Mouse (Mus musculus): Measurements from ENCODE around the gene Igsf3. TPM values are rescaled to one million over a fixed set of nuclear protein-coding genes. Genes with fewer than 3 reads are reported as not detected.

The Igsf3 gene
- polyA plus RNA-seq, 1 experiment from 2014 or later, result 22.7 TPM

- Histone ChIP-seq H3K9ac (ENCODE audit: low read length) (no peak overlapping the region), H3K4me2 (ENCODE audit: low read depth) (no peak overlapping the region), H3K9me3 (ENCODE audit: control insufficient read depth, low read length) (no peaks in the 10 kb centered on the region; the same call in 1 of the 2 replicates), H3K36me3 (ENCODE audit: control insufficient read depth, insufficient read depth, low read length) (no peaks in the 10 kb centered on the region), H3K4me1 (ENCODE audit: control insufficient read depth, insufficient read depth, low read length) (0 out of 2 replicates have a peak, but pooled peaks cover 3% of the 10 kb centered on the region), H3K4me3 (ENCODE audit: low read depth, low read length) (no peak overlapping the region), H3K27ac (ENCODE audit: low read depth, low read length) (no peak overlapping the region), H3K27me3 (ENCODE audit: control insufficient read depth, insufficient read depth, low read length) (no peaks in the 10 kb centered on the region)
- WGBS, result 64% methylated on average over 6 of the region's 6 CpGs
- DNase-seq (ENCODE audit: low spot score), result no peak
- ATAC-seq (ENCODE audit: insufficient read depth, low FRiP score, low TSS enrichment), result no peak; the same call in 1 of the 2 replicates
These were observed 11.7 kb upstream of the Igsf3 start for GRCm38 (mm10) chr3:101365081-101365612.

- Histone ChIP-seq H3K9ac (ENCODE audit: low read length) (no peak overlapping the region), H3K4me1 (ENCODE audit: control insufficient read depth, insufficient read depth, low read length) (0 out of 2 replicates have a peak, but pooled peaks cover 3% of the 10 kb centered on the region), H3K27ac (ENCODE audit: low read depth, low read length) (no peak overlapping the region), H3K4me2 (ENCODE audit: low read depth) (no peak overlapping the region), H3K27me3 (ENCODE audit: control insufficient read depth, insufficient read depth, low read length) (no peaks in the 10 kb centered on the region), H3K9me3 (ENCODE audit: control insufficient read depth, low read length) (no peaks in the 10 kb centered on the region), H3K36me3 (ENCODE audit: control insufficient read depth, insufficient read depth, low read length) (no peaks in the 10 kb centered on the region), H3K4me3 (ENCODE audit: low read depth, low read length) (no peak overlapping the region)
- no peak for DNase-seq (ENCODE audit: low spot score)
- 51% methylated on average over 9 of the region's 9 CpGs for WGBS
- ATAC-seq (ENCODE audit: insufficient read depth, low FRiP score, low TSS enrichment), result no peak
These were observed 11.0 kb upstream of the Igsf3 start for GRCm38 (mm10) chr3:101365911-101366310.

GRCm38 (mm10) chr3:101367372-101367771, 9.5 kb upstream of the Igsf3 start:
- 85% methylated on average over 11 of the region's 11 CpGs for WGBS
- H3K9me3 ChIP-seq (ENCODE audit: control insufficient read depth, low read length), result no peaks in the 10 kb centered on the region
- H3K4me2 ChIP-seq (ENCODE audit: low read depth), result no peak overlapping the region
- no peaks in the 10 kb centered on the region for H3K36me3 ChIP-seq (ENCODE audit: control insufficient read depth, insufficient read depth, low read length)
- H3K9ac ChIP-seq (ENCODE audit: low read length), result no peak overlapping the region
- ATAC-seq (ENCODE audit: insufficient read depth, low FRiP score, low TSS enrichment) (no peak), DNase-seq (ENCODE audit: low spot score) (no peak)
- no peak overlapping the region for H3K27ac ChIP-seq (ENCODE audit: low read depth, low read length)
- 0 out of 2 replicates have a peak, but pooled peaks cover 3% of the 10 kb centered on the region for H3K4me1 ChIP-seq (ENCODE audit: control insufficient read depth, insufficient read depth, low read length)
- no peak overlapping the region for H3K4me3 ChIP-seq (ENCODE audit: low read depth, low read length)
- no peaks in the 10 kb centered on the region for H3K27me3 ChIP-seq (ENCODE audit: control insufficient read depth, insufficient read depth, low read length)

- no peak for ATAC-seq (ENCODE audit: insufficient read depth, low FRiP score, low TSS enrichment)
- no peak overlapping the region for H3K4me3 ChIP-seq (ENCODE audit: low read depth, low read length)
- H3K9me3 ChIP-seq (ENCODE audit: control insufficient read depth, low read length), result no peaks in the 10 kb centered on the region
- no peaks in the 10 kb centered on the region for H3K27me3 ChIP-seq (ENCODE audit: control insufficient read depth, insufficient read depth, low read length)
- H3K36me3 ChIP-seq (ENCODE audit: control insufficient read depth, insufficient read depth, low read length), result no peaks in the 10 kb centered on the region
- H3K4me2 ChIP-seq (ENCODE audit: low read depth), result no peak overlapping the region
- H3K9ac ChIP-seq (ENCODE audit: low read length), result no peak overlapping the region
- 68% methylated on average over 10 of the region's 10 CpGs for WGBS
- DNase-seq (ENCODE audit: low spot score), result no peak
- 0 out of 2 replicates have a peak, but pooled peaks cover 3% of the 10 kb centered on the region for H3K4me1 ChIP-seq (ENCODE audit: control insufficient read depth, insufficient read depth, low read length)
- no peak overlapping the region for H3K27ac ChIP-seq (ENCODE audit: low read depth, low read length)
These were observed 7.5 kb upstream of the Igsf3 start for GRCm38 (mm10) chr3:101369301-101369881.

GRCm38 (mm10) chr3:101372345-101372980, 4.4 kb upstream of the Igsf3 start:
- Histone ChIP-seq H3K9me3 (ENCODE audit: control insufficient read depth, low read length) (no peaks in the 10 kb centered on the region), H3K27ac (ENCODE audit: low read depth, low read length) (no peak overlapping the region), H3K4me1 (ENCODE audit: control insufficient read depth, insufficient read depth, low read length) (0 out of 2 replicates have a peak, but pooled peaks cover 3% of the 10 kb centered on the region), H3K9ac (ENCODE audit: low read length) (no peak overlapping the region), H3K4me2 (ENCODE audit: low read depth) (no peak overlapping the region), H3K27me3 (ENCODE audit: control insufficient read depth, insufficient read depth, low read length) (no peaks in the 10 kb centered on the region), H3K36me3 (ENCODE audit: control insufficient read depth, insufficient read depth, low read length) (no peaks in the 10 kb centered on the region), H3K4me3 (ENCODE audit: low read depth, low read length) (no peak overlapping the region)
- WGBS, result 41% methylated on average over 13 of the region's 13 CpGs
- no peak for ATAC-seq (ENCODE audit: insufficient read depth, low FRiP score, low TSS enrichment)
- peak; percentile 55 for DNase-seq (ENCODE audit: low spot score)

GRCm38 (mm10) chr3:101377256-101378024, 557 bp downstream of the Igsf3 start:
- Histone ChIP-seq H3K4me3 (ENCODE audit: low read depth, low read length) (peak overlapping the region; percentile 89), H3K4me2 (ENCODE audit: low read depth) (peak overlapping the region; percentile 95), H3K36me3 (ENCODE audit: control insufficient read depth, insufficient read depth, low read length) (no peaks in the 10 kb centered on the region), H3K27me3 (ENCODE audit: control insufficient read depth, insufficient read depth, low read length) (0 out of 2 replicates have a peak, but pooled peaks cover 2% of the 10 kb centered on the region), H3K9me3 (ENCODE audit: control insufficient read depth, low read length) (no peaks in the 10 kb centered on the region), H3K9ac (ENCODE audit: low read length) (peak overlapping the region; percentile 92), H3K27ac (ENCODE audit: low read depth, low read length) (peak overlapping the region; percentile 53), H3K4me1 (ENCODE audit: control insufficient read depth, insufficient read depth, low read length) (peaks cover 35% of the 10 kb centered on the region)
- DNase-seq (ENCODE audit: low spot score) (peak; percentile 30), ATAC-seq (ENCODE audit: insufficient read depth, low FRiP score, low TSS enrichment) (peak; percentile 15; the same call in 1 of the 2 replicates)
- under 1% methylated on average over 61 of the region's 62 CpGs for WGBS

GRCm38 (mm10) chr3:101378102-101378501, 1.2 kb downstream of the Igsf3 start:
- Histone ChIP-seq H3K4me3 (ENCODE audit: low read depth, low read length) (peak overlapping the region; percentile 89), H3K27ac (ENCODE audit: low read depth, low read length) (no peak overlapping the region), H3K4me2 (ENCODE audit: low read depth) (peak overlapping the region; percentile 95), H3K27me3 (ENCODE audit: control insufficient read depth, insufficient read depth, low read length) (0 out of 2 replicates have a peak, but pooled peaks cover 2% of the 10 kb centered on the region), H3K9ac (ENCODE audit: low read length) (peak overlapping the region; percentile 92), H3K4me1 (ENCODE audit: control insufficient read depth, insufficient read depth, low read length) (peaks cover 37% of the 10 kb centered on the region), H3K9me3 (ENCODE audit: control insufficient read depth, low read length) (no peaks in the 10 kb centered on the region), H3K36me3 (ENCODE audit: control insufficient read depth, insufficient read depth, low read length) (no peaks in the 10 kb centered on the region)
- WGBS, result under 1% methylated on average over 12 of the region's 12 CpGs
- no peak for ATAC-seq (ENCODE audit: insufficient read depth, low FRiP score, low TSS enrichment)
- DNase-seq (ENCODE audit: low spot score), result peak; percentile 59

- ATAC-seq (ENCODE audit: insufficient read depth, low FRiP score, low TSS enrichment), result no peak
- H3K9me3 ChIP-seq (ENCODE audit: control insufficient read depth, low read length), result no peaks in the 10 kb centered on the region
- DNase-seq (ENCODE audit: low spot score), result no peak
- H3K4me2 ChIP-seq (ENCODE audit: low read depth), result peak overlapping the region; percentile 95
- H3K4me1 ChIP-seq (ENCODE audit: control insufficient read depth, insufficient read depth, low read length), result peaks cover 37% of the 10 kb centered on the region
- no peaks in the 10 kb centered on the region for H3K36me3 ChIP-seq (ENCODE audit: control insufficient read depth, insufficient read depth, low read length)
- H3K27ac ChIP-seq (ENCODE audit: low read depth, low read length), result no peak overlapping the region
- H3K27me3 ChIP-seq (ENCODE audit: control insufficient read depth, insufficient read depth, low read length), result 0 out of 2 replicates have a peak, but pooled peaks cover 2% of the 10 kb centered on the region
- no peak overlapping the region for H3K9ac ChIP-seq (ENCODE audit: low read length)
- 22% methylated on average over 4 of the region's 4 CpGs for WGBS
- H3K4me3 ChIP-seq (ENCODE audit: low read depth, low read length), result peak overlapping the region; percentile 19
These were observed 2.9 kb downstream of the Igsf3 start for GRCm38 (mm10) chr3:101379789-101380188.

Data from neural tube, embryonic 11.5 days (tissue).